Mouse (Mus musculus) kidney, embryonic 16.5 days (tissue): ENCODE results near the gene Retnlb. TPM values are rescaled to one million over a fixed set of nuclear protein-coding genes. Genes with fewer than 3 reads are reported as not detected.
"Not testable (repeated sequence)": the region's sequence is repeated elsewhere in the genome, so short reads cannot be mapped to it uniquely, and the experiment has no call there.

Experiments used
- ATAC-seq: fragments of 200-750 bp; cut with Nextera tagmentation; 2 replicates; pipeline ENCODE4 v1.8.0; 2017; ENCODE audit warnings: moderate TSS enrichment; ENCODE audit not compliant: low FRiP score, low TSS enrichment
- H3K27ac ChIP-seq: fragments of 300-500 bp; sonication (generic); 2 replicates; pipeline ENCODE4 v1.5.1; 2014; ENCODE audit warnings: low read length
- H3K27me3 ChIP-seq: fragments of 300-500 bp; sonication (generic); 2 replicates; pipeline ENCODE4 v1.6.1; 2014; ENCODE audit warnings: low read length, control low read depth, mixed read lengths; ENCODE audit not compliant: insufficient read depth
- H3K36me3 ChIP-seq: fragments of 300-500 bp; sonication (generic); 2 replicates; pipeline ENCODE4 v1.6.1; 2014; ENCODE audit warnings: low read length, control low read depth, mixed read lengths; ENCODE audit not compliant: insufficient read depth
- H3K4me1 ChIP-seq: fragments of 300-500 bp; sonication (generic); 2 replicates; pipeline ENCODE4 v1.6.1; 2014; ENCODE audit warnings: low read length, control low read depth, mixed read lengths; ENCODE audit not compliant: insufficient read depth
- H3K4me2 ChIP-seq: fragments of 300-500 bp; sonication (generic); replicated peaks from 2 replicates; pipeline ENCODE4 v1.6.1; 2014; ENCODE audit warnings: low read depth, low read length
- H3K4me3 ChIP-seq: fragments of 300-500 bp; sonication (generic); 2 replicates; pipeline ENCODE4 v1.5.1; 2014; ENCODE audit warnings: mild to moderate bottlenecking, low read length
- H3K9ac ChIP-seq: fragments of 300-500 bp; sonication (generic); replicated peaks from 2 replicates; pipeline ENCODE4 v1.6.1; 2014; ENCODE audit warnings: low read length
- H3K9me3 ChIP-seq: fragments of 300-500 bp; sonication (generic); 2 replicates; pipeline ENCODE4 v1.6.1; 2016; ENCODE audit warnings: low read length, control low read depth
- WGBS: fragments of 180-500 bp; shearing (Covaris S2); extraction: QIAGEN DNeasy Blood & Tissue Kit; methylation state at CpG from one replicate; pipeline ENCODE4 v1.1.7; 2014; 5-methylcytosine and 5-hydroxymethylcytosine counted together
- polyA plus RNA-seq: library from polyadenylated mRNA; unstranded; fragments of >200 nt; fragmentation: Nextera tagmentation; extraction: Ambion mirVana; gene quantifications from 2 replicates; pipeline ENCODE4 v1.2.1, GENCODE M21; 2015

Gene Retnlb
- polyA plus RNA-seq, 1 experiment from 2014 or later: not detected

- no peak for ATAC-seq
- H3K4me2 ChIP-seq: no peak overlapping the region
- no peak overlapping the region for H3K4me3 ChIP-seq
- no peaks in the 10 kb centered on the region for H3K9me3 ChIP-seq
- no peaks in the 10 kb centered on the region for H3K27me3 ChIP-seq
- no peaks in the 10 kb centered on the region for H3K36me3 ChIP-seq
- H3K4me1 ChIP-seq: no peaks in the 10 kb centered on the region
- 90% methylated on average over 4 of the region's 4 CpGs for WGBS
- no peak overlapping the region for H3K27ac ChIP-seq
- H3K9ac ChIP-seq: no peak overlapping the region
Measured at GRCm38 (mm10) chr16:48843671-48844386, 27.2 kb downstream of the Retnlb start.

- not testable (repeated sequence) for H3K9ac ChIP-seq, H3K4me2 ChIP-seq, H3K4me3 ChIP-seq, ATAC-seq, H3K36me3 ChIP-seq, H3K9me3 ChIP-seq, H3K4me1 ChIP-seq, H3K27ac ChIP-seq, H3K27me3 ChIP-seq
- WGBS: 100% methylated on average over 1 of the region's 1 CpGs
Measured at GRCm38 (mm10) chr16:48865004-48865403, 48.3 kb downstream of the Retnlb start.

GRCm38 (mm10) chr16:48867690-48868089, 51.0 kb downstream of the Retnlb start:
- 81% methylated on average over 2 of the region's 2 CpGs for WGBS
- no peak overlapping the region for H3K27ac ChIP-seq
- no peak overlapping the region for H3K9ac ChIP-seq
- no peak overlapping the region for H3K4me2 ChIP-seq
- H3K4me3 ChIP-seq: no peak overlapping the region
- H3K36me3 ChIP-seq: no peaks in the 10 kb centered on the region
- ATAC-seq: no peak
- no peaks in the 10 kb centered on the region for H3K9me3 ChIP-seq
- no peaks in the 10 kb centered on the region for H3K27me3 ChIP-seq
- H3K4me1 ChIP-seq: no peaks in the 10 kb centered on the region

Other genes with a start within 250 kb of the Retnlb start
- 0.04 TPM in 1 of 2 replicates, not detected in the other for gene Trat1, start 44.8 kb upstream of the Retnlb start, polyA plus RNA-seq
- gene Retnla, start 25.7 kb downstream of the Retnlb start, polyA plus RNA-seq: 1.2 TPM in 1 of 2 replicates, not detected in the other
- gene Retnlg, start 55.8 kb downstream of the Retnlb start, polyA plus RNA-seq: 0.54 and 1.9 TPM in 2 replicates
- gene Dzip3, start 177.3 kb downstream of the Retnlb start, polyA plus RNA-seq: 25.0 and 28.2 TPM in 2 replicates
- gene Cip2a, start 177.3 kb downstream of the Retnlb start, polyA plus RNA-seq: 24.7 and 28.2 TPM in 2 replicates
- not detected in 2 replicates for gene Myh15, start 240.6 kb downstream of the Retnlb start, polyA plus RNA-seq